Mouse (Mus musculus): Measurements from ENCODE around the gene Bend3. TPM values are rescaled to one million over a fixed set of nuclear protein-coding genes. Genes with fewer than 3 reads are reported as not detected.

The Bend3 gene
- 6.6 and 7.4 TPM in 2 replicates for polyA plus RNA-seq (2015; fragmentation: Nextera tagmentation; extraction: Ambion mirVana)

- ATAC-seq (replicated peaks; ENCODE audit: low FRiP score) = peak; percentile 66
- H3K9ac ChIP-seq = peak within 1 kb of the TSS; percentile 96
- H3K9me3 ChIP-seq (replicated peaks) = no peaks in the 10 kb centered on the region
- peak within 1 kb of the TSS; percentile 99 for H3K27ac ChIP-seq
- H3K4me1 ChIP-seq = peaks cover 47% of the 10 kb centered on the region
- H3K4me3 ChIP-seq (replicated peaks) = peak within 1 kb of the TSS; percentile 79
- H3K36me3 ChIP-seq = no peaks in the 10 kb centered on the region
- peak within 1 kb of the TSS; percentile 93 for H3K4me2 ChIP-seq
- under 1% methylated on average over 90 of the region's 101 CpGs for WGBS
- H3K27me3 ChIP-seq = no peaks in the 10 kb centered on the region
These were observed at the start of gene Bend3 for GRCm38 (mm10) chr10:43478751-43479435. TSS of gene Bend3 (plus strand) at chr10:43478831.

- Histone ChIP-seq H3K4me2 (no peak overlapping the region), H3K27me3 (no peaks in the 10 kb centered on the region)
- ATAC-seq (replicated peaks; ENCODE audit: low FRiP score) = no peak
These were observed 48.0 kb upstream of the Bend3 start for GRCm38 (mm10) chr10:43430606-43431005.

GRCm38 (mm10) chr10:43434326-43434725 lies 44.3 kb upstream of the Bend3 start:
- no peaks in the 10 kb centered on the region; the same call in 1 of the 2 replicates for H3K9me3 ChIP-seq (replicated peaks)
- H3K9ac ChIP-seq = no peak overlapping the region
- H3K27ac ChIP-seq = peak overlapping the region; percentile 48; the same call in 1 of the 2 replicates
- H3K36me3 ChIP-seq = peaks cover 11% of the 10 kb centered on the region
- ATAC-seq (replicated peaks; ENCODE audit: low FRiP score) = no peak
- peaks cover 29% of the 10 kb centered on the region for H3K4me1 ChIP-seq
- no peak overlapping the region for H3K4me3 ChIP-seq (replicated peaks)
- H3K4me2 ChIP-seq = no peak overlapping the region
- WGBS = 73% methylated on average over 4 of the region's 4 CpGs
- H3K27me3 ChIP-seq = no peaks in the 10 kb centered on the region

More at GRCm38 (mm10) chr10:43430606-43431005, 48.0 kb upstream of the Bend3 start:
- Histone ChIP-seq H3K9ac (no peak overlapping the region), H3K4me1 (peaks cover 3% of the 10 kb centered on the region; the same call in 1 of the 2 replicates), H3K9me3 (replicated peaks) (no peaks in the 10 kb centered on the region; the same call in 1 of the 2 replicates), H3K27ac (no peak overlapping the region), H3K4me3 (replicated peaks) (no peak overlapping the region), H3K36me3 (peaks cover 11% of the 10 kb centered on the region)
- WGBS = 88% methylated on average over 5 of the region's 5 CpGs

GRCm38 (mm10) chr10:43435757-43436156 lies 42.9 kb upstream of the Bend3 start:
- Histone ChIP-seq H3K27me3 (no peaks in the 10 kb centered on the region), H3K27ac (no peak overlapping the region), H3K36me3 (peaks cover 6% of the 10 kb centered on the region), H3K4me3 (replicated peaks) (no peak overlapping the region), H3K4me2 (no peak overlapping the region), H3K9me3 (replicated peaks) (no peaks in the 10 kb centered on the region; the same call in 1 of the 2 replicates), H3K9ac (no peak overlapping the region), H3K4me1 (peaks cover 43% of the 10 kb centered on the region)
- ATAC-seq (replicated peaks; ENCODE audit: low FRiP score) = no peak
- 89% methylated on average over 3 of the region's 3 CpGs for WGBS

- Histone ChIP-seq H3K4me1 (peaks cover 57% of the 10 kb centered on the region), H3K4me3 (replicated peaks) (no peak overlapping the region), H3K4me2 (no peak overlapping the region), H3K9me3 (replicated peaks) (no peaks in the 10 kb centered on the region; the same call in 1 of the 2 replicates), H3K27me3 (no peaks in the 10 kb centered on the region), H3K36me3 (no peaks in the 10 kb centered on the region; the same call in 1 of the 2 replicates), H3K9ac (no peak overlapping the region), H3K27ac (peak overlapping the region; percentile 86)
- 11% methylated on average over 7 of the region's 7 CpGs for WGBS
- no peak for ATAC-seq (replicated peaks; ENCODE audit: low FRiP score)
These were observed 39.1 kb upstream of the Bend3 start for GRCm38 (mm10) chr10:43439492-43439941.

- no peak for ATAC-seq (replicated peaks; ENCODE audit: low FRiP score)
- Histone ChIP-seq H3K36me3 (no peaks in the 10 kb centered on the region; the same call in 1 of the 2 replicates), H3K27ac (peak overlapping the region; percentile 86), H3K4me1 (peaks cover 57% of the 10 kb centered on the region), H3K27me3 (no peaks in the 10 kb centered on the region), H3K4me3 (replicated peaks) (no peak overlapping the region), H3K9ac (no peak overlapping the region), H3K4me2 (peak overlapping the region; percentile 34), H3K9me3 (replicated peaks) (no peaks in the 10 kb centered on the region; the same call in 1 of the 2 replicates)
- 15% methylated on average over 13 of the region's 13 CpGs for whole genome bisulfite sequencing
These were observed 38.6 kb upstream of the Bend3 start for GRCm38 (mm10) chr10:43440050-43440449.

GRCm38 (mm10) chr10:43440981-43441740 lies 37.5 kb upstream of the Bend3 start:
- peaks cover 55% of the 10 kb centered on the region for H3K4me1 ChIP-seq
- peak; percentile 87 for ATAC-seq (replicated peaks; ENCODE audit: low FRiP score)
- WGBS = 34% methylated on average over 15 of the region's 15 CpGs
- peak overlapping the region; percentile 86 for H3K27ac ChIP-seq
- H3K4me3 ChIP-seq (replicated peaks) = no peak overlapping the region
- H3K9me3 ChIP-seq (replicated peaks) = no peaks in the 10 kb centered on the region
- no peaks in the 10 kb centered on the region for H3K36me3 ChIP-seq
- H3K27me3 ChIP-seq = no peaks in the 10 kb centered on the region
- H3K9ac ChIP-seq = no peak overlapping the region
- no peak overlapping the region for H3K4me2 ChIP-seq

GRCm38 (mm10) chr10:43448656-43449055 lies 30.0 kb upstream of the Bend3 start:
- no peaks in the 10 kb centered on the region for H3K36me3 ChIP-seq
- no peak overlapping the region for H3K4me2 ChIP-seq
- no peak overlapping the region for H3K4me3 ChIP-seq (replicated peaks)
- H3K27me3 ChIP-seq = no peaks in the 10 kb centered on the region
- no peak overlapping the region for H3K27ac ChIP-seq
- 86% methylated on average over 3 of the region's 3 CpGs for WGBS
- no peaks in the 10 kb centered on the region for H3K9me3 ChIP-seq (replicated peaks)
- no peak for ATAC-seq (replicated peaks; ENCODE audit: low FRiP score)
- no peak overlapping the region for H3K9ac ChIP-seq
- H3K4me1 ChIP-seq = peaks cover 9% of the 10 kb centered on the region

- Histone ChIP-seq H3K9me3 (replicated peaks) (no peaks in the 10 kb centered on the region), H3K4me3 (replicated peaks) (peak overlapping the region; percentile 28), H3K4me2 (peak overlapping the region; percentile 56), H3K4me1 (peaks cover 9% of the 10 kb centered on the region), H3K36me3 (no peaks in the 10 kb centered on the region), H3K27me3 (no peaks in the 10 kb centered on the region), H3K9ac (no peak overlapping the region), H3K27ac (no peak overlapping the region)
- 28% methylated on average over 16 of the region's 16 CpGs for WGBS
- peak; percentile 88 for ATAC-seq (replicated peaks; ENCODE audit: low FRiP score)
These were observed 26.6 kb upstream of the Bend3 start for GRCm38 (mm10) chr10:43451848-43452662.

- no peak for ATAC-seq (replicated peaks; ENCODE audit: low FRiP score)
- Histone ChIP-seq H3K9me3 (replicated peaks) (no peaks in the 10 kb centered on the region), H3K9ac (no peak overlapping the region), H3K4me2 (peak overlapping the region; percentile 56), H3K27me3 (no peaks in the 10 kb centered on the region), H3K36me3 (no peaks in the 10 kb centered on the region), H3K27ac (no peak overlapping the region), H3K4me1 (peaks cover 9% of the 10 kb centered on the region), H3K4me3 (replicated peaks) (peak overlapping the region; percentile 28)
- WGBS = 20% methylated on average over 5 of the region's 5 CpGs
These were observed 26.0 kb upstream of the Bend3 start for GRCm38 (mm10) chr10:43452663-43452996.

- Histone ChIP-seq H3K27me3 (no peaks in the 10 kb centered on the region), H3K9me3 (replicated peaks) (no peaks in the 10 kb centered on the region), H3K36me3 (no peaks in the 10 kb centered on the region), H3K4me1 (peaks cover 9% of the 10 kb centered on the region), H3K4me2 (no peak overlapping the region), H3K27ac (no peak overlapping the region), H3K9ac (no peak overlapping the region), H3K4me3 (replicated peaks) (no peak overlapping the region)
- 84% methylated on average over 1 of the region's 1 CpGs for WGBS
- no peak for ATAC-seq (replicated peaks; ENCODE audit: low FRiP score)
These were observed 24.4 kb upstream of the Bend3 start for GRCm38 (mm10) chr10:43454219-43454618.
